Mouse (Mus musculus): ENCODE measurements around the gene Ntrk1.

Gene Ntrk1

DNA sequence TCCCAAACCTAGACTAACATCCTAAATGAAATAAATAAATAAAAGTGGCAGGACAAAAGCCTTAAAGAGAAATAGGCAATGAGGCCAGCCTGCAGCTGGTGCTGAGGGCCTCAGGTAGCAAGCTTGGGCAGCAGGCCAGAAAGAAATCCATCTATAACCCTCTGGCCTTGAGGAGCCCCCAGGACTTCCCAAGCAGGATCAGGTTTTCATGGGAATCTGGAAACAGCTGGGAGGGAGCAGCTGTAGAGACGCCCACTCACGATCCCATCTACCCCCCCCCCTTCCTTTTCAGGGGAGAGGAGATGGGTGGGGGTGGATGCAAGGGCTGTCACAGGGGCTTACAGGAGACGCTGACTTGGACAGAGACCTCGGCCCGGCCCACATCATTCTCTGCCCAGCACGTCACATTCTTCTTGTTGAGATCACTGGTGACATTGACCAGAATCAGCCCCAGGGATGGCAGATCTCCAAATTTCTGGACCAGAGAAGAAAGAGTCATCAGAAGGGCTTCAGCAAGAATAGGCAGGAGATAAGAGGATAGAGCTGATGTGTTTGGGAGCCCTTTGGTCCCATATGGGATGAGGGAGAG, 9.2 kb downstream of the Ntrk1 start:
- no peak for DNase-seq (ENCODE audit: low spot score)

DNA sequence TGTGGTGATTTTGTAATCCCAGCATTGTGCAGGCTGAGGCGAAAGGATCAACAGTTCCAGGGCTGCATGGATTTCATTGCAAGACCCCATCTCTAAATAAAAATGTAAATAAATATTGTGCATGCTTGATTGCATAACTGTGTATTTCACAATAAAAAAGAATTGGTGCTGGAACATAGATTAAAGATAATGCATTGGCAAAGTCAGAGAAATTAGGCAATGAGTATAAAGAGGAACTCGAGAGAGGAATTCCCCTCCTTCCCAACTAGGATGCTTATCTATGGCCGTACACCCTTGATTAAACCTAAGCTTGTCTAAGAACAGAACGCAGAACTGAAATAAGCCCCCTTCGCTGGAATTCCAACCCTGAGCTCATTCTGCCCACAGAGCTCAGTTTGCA, 9.8 kb downstream of the Ntrk1 start:
- no peak for DNase-seq (ENCODE audit: low spot score)

DNA sequence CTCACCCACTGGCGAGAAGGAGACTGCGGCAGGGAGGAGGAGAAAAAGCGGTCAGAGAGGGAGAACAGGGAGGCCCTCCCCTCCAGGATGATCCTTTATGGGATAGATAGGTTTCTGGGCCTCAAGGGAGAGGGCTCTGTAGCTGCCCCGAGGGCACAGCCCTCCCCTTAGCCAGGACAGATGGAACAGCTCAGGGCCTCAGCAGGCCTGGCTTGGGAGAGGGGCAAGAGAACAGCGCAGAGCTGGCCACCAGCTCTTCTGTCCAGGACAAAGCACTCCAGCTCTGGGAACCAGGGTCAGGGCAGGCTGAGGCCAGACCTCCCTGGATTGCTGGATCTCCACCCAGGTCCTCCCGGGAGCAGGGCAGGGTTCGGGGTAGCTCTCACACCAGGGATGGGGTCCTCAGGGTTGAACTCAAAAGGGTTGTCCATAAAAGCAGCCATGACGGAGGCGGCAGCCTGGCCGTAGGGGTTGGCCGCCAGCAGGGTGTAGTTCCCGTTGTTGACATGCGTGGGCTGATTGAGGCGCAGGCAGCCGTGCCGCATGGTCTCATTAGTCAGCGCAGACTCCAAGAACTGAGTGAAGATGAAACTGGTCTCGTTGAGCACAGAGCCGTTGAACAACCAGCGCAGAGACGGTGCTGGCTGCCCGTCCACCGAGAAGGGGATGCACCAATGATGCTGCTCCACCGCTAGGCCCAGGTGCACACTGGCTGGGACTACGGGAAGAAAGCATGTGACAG, 11.5 kb downstream of the Ntrk1 start:
- DNase-seq (ENCODE audit: low spot score) = no peak

GRCm38 (mm10) chr3:87779086-87779485, 15.9 kb downstream of the Ntrk1 start:
- no peak for DNase-seq (ENCODE audit: low spot score)

GRCm38 (mm10) chr3:87778283-87778682, 16.7 kb downstream of the Ntrk1 start:
- DNase-seq (ENCODE audit: low spot score) = no peak

- no peak for DNase-seq (ENCODE audit: low spot score)
Observed at GRCm38 (mm10) chr3:87771088-87771487, 23.9 kb downstream of the Ntrk1 start.

- no peak for DNase-seq (ENCODE audit: low spot score)
Observed at GRCm38 (mm10) chr3:87770280-87770679, 24.7 kb downstream of the Ntrk1 start.

DNA sequence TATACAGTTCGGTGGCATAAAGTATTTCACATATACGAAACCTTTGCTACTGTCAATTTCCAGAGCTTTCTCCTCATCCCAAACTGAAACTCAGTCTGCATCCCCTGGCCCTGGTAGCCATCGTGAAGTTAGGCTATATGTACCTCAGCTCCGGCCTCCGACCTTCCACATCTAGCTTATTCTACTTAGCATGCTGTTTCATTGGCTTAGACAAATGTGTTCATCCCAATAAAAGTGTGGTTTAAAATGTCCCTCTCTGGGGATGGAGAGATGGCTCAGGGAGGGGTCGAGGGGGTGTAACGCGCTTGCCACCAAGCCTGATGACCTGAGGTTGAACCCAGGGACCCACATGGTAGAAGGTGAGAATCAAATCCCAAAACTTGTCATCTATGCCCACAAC, 25.5 kb downstream of the Ntrk1 start:
- DNase-seq (ENCODE audit: low spot score) = no peak

- DNase-seq (ENCODE audit: low spot score) = no peak
Observed at GRCm38 (mm10) chr3:87768844-87769243, 26.1 kb downstream of the Ntrk1 start.

DNA sequence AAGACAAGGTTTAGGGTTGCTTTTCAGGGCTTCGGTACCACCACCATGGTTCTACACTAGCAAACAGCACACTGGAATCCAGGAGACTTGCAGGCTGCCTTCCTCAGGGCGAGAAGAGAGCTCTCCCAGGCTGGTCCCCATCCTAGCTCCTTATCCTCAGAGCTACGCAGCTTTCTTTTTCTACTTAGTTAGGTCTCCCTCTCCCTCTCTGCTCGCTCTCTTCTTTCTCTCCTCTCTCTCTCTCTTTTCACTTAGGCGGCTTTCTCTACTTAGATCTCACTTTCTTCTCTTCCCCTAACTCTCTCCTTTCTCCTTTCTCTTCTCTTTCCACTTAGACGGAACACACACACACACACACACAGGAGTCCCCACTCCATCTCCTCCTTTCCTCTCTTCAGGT, 26.5 kb downstream of the Ntrk1 start:
- DNase-seq (ENCODE audit: low spot score) = no peak

DNA sequence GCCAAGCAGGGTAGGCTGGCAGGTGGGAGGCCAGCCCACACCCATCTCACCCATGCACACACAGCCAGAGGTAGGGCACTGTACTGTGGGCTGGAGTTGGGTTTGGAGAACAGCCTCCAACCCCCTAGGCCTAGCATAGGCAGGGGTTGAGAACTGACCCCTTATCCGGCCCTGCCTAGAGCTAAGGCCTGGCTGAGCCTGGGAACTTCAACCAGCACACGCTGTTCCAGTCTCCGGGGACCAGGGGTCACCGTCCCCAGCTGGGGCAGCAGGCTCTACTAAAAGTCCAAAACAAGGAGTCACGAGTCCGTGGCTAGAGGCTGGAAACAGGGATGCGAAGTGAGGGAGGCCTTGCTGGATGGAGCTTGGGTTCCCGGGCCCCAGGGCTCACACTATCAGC, 27.2 kb downstream of the Ntrk1 start:
- no peak for DNase-seq (ENCODE audit: low spot score)

DNA sequence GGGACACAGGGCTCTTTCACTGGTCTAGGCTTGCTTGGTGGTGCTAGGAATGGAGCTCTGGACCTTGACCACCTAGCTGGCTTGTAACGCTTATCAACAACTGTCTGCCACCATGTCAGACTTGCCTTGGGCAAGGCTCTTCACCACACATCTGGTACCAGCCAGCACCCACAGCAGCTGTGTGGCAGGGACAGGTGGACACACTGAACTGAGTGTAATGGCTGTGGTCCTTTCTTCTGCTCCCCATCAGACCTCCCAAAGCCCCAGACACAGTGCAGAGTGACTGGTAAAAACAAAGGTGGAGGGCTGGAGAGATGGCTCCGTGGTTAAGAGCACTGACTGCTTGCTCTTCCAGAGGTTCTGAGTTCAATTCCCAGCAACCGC, 28.7 kb downstream of the Ntrk1 start:
- DNase-seq (ENCODE audit: low spot score) = no peak

DNA sequence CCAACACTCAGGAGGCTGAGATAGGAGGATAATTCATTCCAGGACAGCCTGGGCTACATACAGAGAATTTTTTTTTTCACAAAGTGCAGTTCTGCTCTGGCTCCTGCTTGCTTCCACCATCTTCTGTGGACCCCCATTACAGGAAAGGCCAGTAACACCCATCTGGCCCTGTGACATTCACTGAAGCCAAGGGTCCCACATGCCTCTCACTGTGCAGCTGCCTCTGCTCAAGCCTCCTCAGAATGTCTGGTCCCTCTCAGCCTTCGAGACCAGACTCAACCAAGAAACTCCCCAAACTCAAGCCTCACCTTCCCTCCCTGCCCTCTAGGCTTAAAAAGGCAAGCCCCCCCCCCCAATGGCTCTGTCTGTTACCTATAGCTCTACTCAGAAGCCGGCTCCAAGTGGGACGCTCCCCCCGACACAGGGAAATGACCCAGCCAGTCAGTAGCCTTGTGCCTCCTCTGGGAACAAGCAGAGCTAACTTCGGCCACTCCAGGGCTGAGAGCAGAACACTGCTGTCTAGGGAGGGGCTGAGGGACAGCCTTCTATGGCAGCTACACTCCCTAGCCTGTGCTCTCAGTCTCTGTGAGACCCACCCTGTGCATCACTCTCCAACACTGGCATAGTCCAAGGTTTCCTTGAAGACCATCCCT, 29.2 kb downstream of the Ntrk1 start:
- DNase-seq (ENCODE audit: low spot score) = no peak

GRCm38 (mm10) chr3:87765091-87765490, 29.9 kb downstream of the Ntrk1 start:
- no peak for DNase-seq (ENCODE audit: low spot score)

DNA sequence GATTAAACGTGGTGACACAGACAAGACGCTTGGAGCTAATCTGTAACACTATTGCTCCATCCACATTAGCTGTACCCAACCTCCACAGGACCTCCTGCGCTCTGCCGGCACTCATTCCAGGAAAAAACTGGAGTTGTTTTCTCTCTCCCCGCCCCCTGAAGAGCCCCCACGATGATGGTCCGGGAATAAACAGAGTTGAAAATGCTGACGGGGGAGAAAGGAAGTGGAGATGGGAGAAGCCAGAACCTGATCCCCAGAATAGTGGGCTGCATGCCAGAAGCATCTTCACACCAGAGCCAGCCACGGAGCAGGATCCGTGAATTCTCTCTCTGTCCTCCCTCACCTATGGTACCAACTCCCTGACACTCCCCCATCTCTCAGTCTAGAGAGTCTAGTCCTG, 30.5 kb downstream of the Ntrk1 start:
- DNase-seq (ENCODE audit: low spot score) = no peak

GRCm38 (mm10) chr3:87763683-87764289, 31.2 kb downstream of the Ntrk1 start:
- peak; percentile 33 for DNase-seq (ENCODE audit: low spot score)

DNA sequence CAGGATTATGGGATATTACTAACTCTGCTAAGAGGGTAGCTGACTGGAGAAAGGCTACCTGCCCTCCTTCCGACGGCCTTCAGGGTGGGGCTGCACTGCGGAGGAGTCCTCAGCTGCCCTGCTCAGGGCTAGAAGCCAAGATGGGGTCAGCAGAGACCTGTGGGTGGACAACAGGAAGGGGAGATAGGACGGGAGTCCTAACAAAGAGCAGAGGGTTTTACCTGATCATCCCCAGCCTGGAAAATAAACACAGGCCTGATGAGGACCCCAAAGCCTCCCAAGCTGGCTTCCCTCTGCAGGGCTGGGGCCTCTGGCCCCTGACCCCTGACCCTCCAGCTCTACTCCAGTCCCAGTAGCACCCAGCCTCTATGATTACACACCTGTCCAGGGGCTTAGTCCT, 31.8 kb downstream of the Ntrk1 start:
- no peak for DNase-seq (ENCODE audit: low spot score)

- no peak for DNase-seq (ENCODE audit: low spot score)
Observed at GRCm38 (mm10) chr3:87761408-87762375, 33.3 kb downstream of the Ntrk1 start.

DNA sequence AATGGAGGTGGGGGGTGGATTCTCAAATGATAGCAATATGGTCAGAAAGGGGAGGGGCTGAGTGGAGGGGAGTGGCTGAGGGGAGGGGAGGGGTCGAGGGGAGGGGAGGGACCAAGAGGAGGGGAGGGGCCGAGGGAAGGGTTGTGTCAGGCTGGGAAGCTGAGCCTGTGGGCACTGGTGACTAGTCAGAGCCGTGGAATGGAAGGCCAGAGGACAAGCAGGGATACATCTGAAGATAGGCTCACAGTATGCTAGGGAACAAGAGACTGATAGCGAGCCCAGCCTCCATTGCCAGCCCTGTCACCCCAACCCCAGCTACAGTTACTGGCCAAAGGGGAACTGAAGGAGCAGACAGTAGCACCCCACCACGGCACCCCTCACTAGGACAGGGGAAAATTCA, 36.3 kb downstream of the Ntrk1 start:
- DNase-seq (ENCODE audit: low spot score) = no peak

- no peak for DNase-seq (ENCODE audit: low spot score)
Observed at GRCm38 (mm10) chr3:87756488-87756887, 38.5 kb downstream of the Ntrk1 start.

DNA sequence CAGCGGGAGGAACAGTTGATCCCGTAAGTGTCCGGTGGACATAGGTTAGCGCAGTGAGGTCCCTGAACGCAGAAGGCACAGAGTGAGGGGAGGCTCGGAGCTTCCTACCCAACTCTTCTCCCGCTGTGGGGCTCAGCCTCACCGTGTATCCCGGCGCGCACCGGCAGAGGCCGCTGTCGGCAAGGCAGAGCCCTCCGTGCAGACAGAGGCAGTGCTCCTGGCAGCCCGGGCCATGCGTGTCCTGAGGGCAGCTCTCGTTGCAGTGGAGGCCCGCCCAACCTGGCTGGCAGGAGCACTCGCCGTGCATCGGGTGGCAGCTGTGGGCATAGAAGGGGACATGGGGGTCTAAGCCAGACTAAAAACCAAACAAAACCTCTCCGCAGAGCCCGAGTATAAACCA, 39.0 kb downstream of the Ntrk1 start:
- DNase-seq (ENCODE audit: low spot score) = peak; percentile 68

- no peak for DNase-seq (ENCODE audit: low spot score)
Observed at GRCm38 (mm10) chr3:87753829-87754228, 41.1 kb downstream of the Ntrk1 start.

All from layer of hippocampus, adult 9-10 months (tissue).